Mouse (Mus musculus): ENCODE data around the gene Rnf113a2. TPM values are rescaled to one million over a fixed set of nuclear protein-coding genes. Genes with fewer than 3 reads are reported as not detected.
A peak's percentile ranks its signal among the peaks of the same experiment; 100 is the strongest.

Gene Rnf113a2
- 26.2 and 26.7 TPM in 2 replicates for polyA plus RNA-seq (2015; fragmentation: Nextera tagmentation; extraction: Ambion mirVana)

DNA sequence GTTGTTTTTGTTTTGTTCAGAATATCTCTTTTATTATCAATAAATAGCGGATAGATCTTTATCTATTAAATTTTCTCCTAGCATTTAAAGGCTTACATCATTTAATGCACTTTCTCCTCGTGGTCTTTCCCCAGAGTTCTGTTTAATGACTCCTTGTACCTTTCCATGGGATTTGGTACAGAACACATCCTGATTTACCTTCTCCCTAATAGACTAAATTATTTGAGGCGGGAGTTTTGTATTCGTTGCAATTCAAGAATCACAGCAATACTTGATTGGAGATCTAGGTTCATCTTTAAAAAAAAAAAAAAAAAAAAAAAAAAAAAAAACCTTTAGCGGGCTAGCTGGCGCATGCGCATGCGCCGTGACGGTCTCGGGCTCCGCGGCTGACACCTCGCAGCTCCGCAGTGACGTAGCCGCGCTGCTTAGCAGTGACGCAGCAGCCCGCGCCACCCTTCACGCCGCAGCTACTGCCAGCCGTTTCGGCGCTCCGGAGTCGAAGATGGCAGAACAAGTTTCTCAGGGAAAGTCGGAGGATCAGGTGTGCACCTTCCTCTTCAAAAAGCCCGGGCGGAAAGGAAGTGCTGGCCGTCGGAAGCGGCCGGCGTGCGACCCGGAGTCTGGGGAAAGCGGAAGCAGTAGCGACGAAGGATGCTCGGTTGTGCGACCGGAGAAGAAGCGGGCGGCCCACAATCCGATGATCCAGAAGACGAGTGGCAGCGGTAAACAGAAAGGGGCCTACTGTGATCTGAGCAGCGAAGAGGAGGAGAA lies at the start of gene Rnf113a2:
TSS of gene Rnf113a2 (plus strand) at position 363 of the 771 bp plus-strand sequence.
- H3K4me1 ChIP-seq = no peaks in the 10 kb centered on the region
- no peaks in the 10 kb centered on the region for H3K27me3 ChIP-seq (replicated peaks)
- ATAC-seq (ENCODE audit: insufficient read depth, low FRiP score, low read depth) = peak; percentile 91
- H3K9ac ChIP-seq = peak within 1 kb of the TSS; percentile 41
- no peaks in the 10 kb centered on the region for H3K9me3 ChIP-seq
- no peaks in the 10 kb centered on the region for H3K36me3 ChIP-seq
- peak within 1 kb of the TSS; percentile 60 for H3K4me3 ChIP-seq (replicated peaks)
- WGBS = 3% methylated on average over 50 of the region's 50 CpGs
- H3K4me2 ChIP-seq = peak within 1 kb of the TSS; percentile 81
- H3K27ac ChIP-seq = peak within 1 kb of the TSS; percentile 67; the same call in 1 of the 2 replicates

GRCm38 (mm10) chr12:84371647-84372046 lies 45.3 kb upstream of the Rnf113a2 start:
- no peak overlapping the region for H3K9ac ChIP-seq
- WGBS = 91% methylated on average over 5 of the region's 5 CpGs
- H3K27me3 ChIP-seq (replicated peaks) = no peaks in the 10 kb centered on the region
- no peak overlapping the region for H3K4me2 ChIP-seq
- peaks cover 54% of the 10 kb centered on the region for H3K36me3 ChIP-seq
- H3K4me3 ChIP-seq (replicated peaks) = no peak overlapping the region
- no peak for ATAC-seq (ENCODE audit: insufficient read depth, low FRiP score, low read depth)
- no peaks in the 10 kb centered on the region for H3K4me1 ChIP-seq
- no peaks in the 10 kb centered on the region for H3K9me3 ChIP-seq
- H3K27ac ChIP-seq = no peak overlapping the region

DNA sequence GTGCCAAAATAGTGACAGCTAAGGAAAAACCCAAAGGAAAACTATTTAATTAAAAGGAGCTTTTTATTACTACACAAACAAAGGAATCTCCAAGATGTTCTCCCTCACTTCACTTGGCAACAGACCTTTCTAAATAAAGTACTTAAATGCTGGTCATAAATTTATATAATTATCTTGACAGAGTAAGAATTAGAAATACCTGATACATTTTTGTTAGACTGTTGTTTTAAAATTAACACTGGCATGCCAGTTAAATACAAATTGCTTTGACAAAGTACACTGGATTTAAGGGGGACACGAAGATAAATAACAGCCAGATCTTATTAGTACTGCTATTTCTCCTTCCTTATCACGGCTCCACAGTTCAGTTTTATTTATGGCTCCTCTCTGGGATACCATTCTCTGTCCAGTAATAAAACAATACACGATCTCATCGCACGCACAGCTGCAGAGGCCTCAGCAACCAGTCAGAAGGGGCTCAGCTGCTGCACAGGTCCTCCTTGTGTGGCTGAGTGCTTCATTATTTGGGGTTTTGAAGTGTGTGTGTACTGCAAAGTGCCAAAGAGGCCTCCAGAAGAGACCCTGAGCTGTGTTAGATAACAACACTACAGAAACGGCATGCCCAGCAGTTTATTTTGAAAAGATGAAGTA lies 43.0 kb upstream of the Rnf113a2 start:
- no peak for ATAC-seq (ENCODE audit: insufficient read depth, low FRiP score, low read depth)
- WGBS = 74% methylated on average over 6 of the region's 6 CpGs
- Histone ChIP-seq H3K4me3 (replicated peaks) (no peak overlapping the region), H3K9me3 (no peaks in the 10 kb centered on the region), H3K4me1 (no peaks in the 10 kb centered on the region), H3K36me3 (peaks cover 37% of the 10 kb centered on the region), H3K4me2 (no peak overlapping the region), H3K9ac (no peak overlapping the region), H3K27me3 (replicated peaks) (no peaks in the 10 kb centered on the region), H3K27ac (no peak overlapping the region)

- H3K9me3 ChIP-seq = no peaks in the 10 kb centered on the region
- no peak for ATAC-seq (ENCODE audit: insufficient read depth, low FRiP score, low read depth)
- no peaks in the 10 kb centered on the region for H3K4me1 ChIP-seq
- no peak overlapping the region for H3K9ac ChIP-seq
- H3K4me3 ChIP-seq (replicated peaks) = no peak overlapping the region
- 87% methylated on average over 4 of the region's 4 CpGs for WGBS
- H3K27ac ChIP-seq = no peak overlapping the region
- H3K27me3 ChIP-seq (replicated peaks) = no peaks in the 10 kb centered on the region
- H3K4me2 ChIP-seq = no peak overlapping the region
- 0 out of 2 replicates have a peak, but pooled peaks cover 3% of the 10 kb centered on the region for H3K36me3 ChIP-seq
Measured at GRCm38 (mm10) chr12:84382369-84382768, 34.6 kb upstream of the Rnf113a2 start.

- ATAC-seq (ENCODE audit: insufficient read depth, low FRiP score, low read depth) = 0 out of 2 replicates have a peak, but pooled peaks have one; percentile 31
- Histone ChIP-seq H3K9me3 (no peaks in the 10 kb centered on the region), H3K27me3 (replicated peaks) (no peaks in the 10 kb centered on the region), H3K27ac (peak overlapping the region; percentile 46), H3K4me2 (no peak overlapping the region), H3K4me3 (replicated peaks) (no peak overlapping the region), H3K36me3 (0 out of 2 replicates have a peak, but pooled peaks cover 3% of the 10 kb centered on the region), H3K9ac (no peak overlapping the region), H3K4me1 (no peaks in the 10 kb centered on the region)
- WGBS = 68% methylated on average over 5 of the region's 5 CpGs
Measured at GRCm38 (mm10) chr12:84384644-84385081, 32.3 kb upstream of the Rnf113a2 start.

DNA sequence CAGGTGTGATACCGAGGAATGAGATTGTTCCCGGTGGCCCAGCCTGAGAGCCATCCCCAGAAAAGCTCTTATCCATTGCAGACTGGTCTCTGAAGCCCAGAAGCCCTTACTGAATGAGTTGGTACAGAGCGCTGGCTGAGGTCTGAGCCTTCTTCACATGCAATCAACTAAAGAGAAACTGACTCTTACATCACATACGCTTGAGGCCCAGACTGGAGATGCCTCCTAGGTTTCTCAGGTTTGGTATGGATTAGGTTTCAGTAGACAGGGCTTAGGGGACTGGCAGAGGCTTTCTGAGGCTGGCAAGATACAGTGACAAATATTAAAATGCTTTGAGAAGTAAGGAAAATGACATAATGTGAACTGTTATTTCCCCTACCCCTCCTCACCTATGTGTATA lies 31.6 kb upstream of the Rnf113a2 start:
- no peaks in the 10 kb centered on the region for H3K27me3 ChIP-seq (replicated peaks)
- no peaks in the 10 kb centered on the region for H3K9me3 ChIP-seq
- no peak overlapping the region for H3K4me2 ChIP-seq
- H3K27ac ChIP-seq = peak overlapping the region; percentile 16; the same call in 1 of the 2 replicates
- 0 out of 2 replicates have a peak, but pooled peaks cover 3% of the 10 kb centered on the region for H3K36me3 ChIP-seq
- H3K9ac ChIP-seq = no peak overlapping the region
- 89% methylated on average over 4 of the region's 4 CpGs for WGBS
- no peaks in the 10 kb centered on the region for H3K4me1 ChIP-seq
- ATAC-seq (ENCODE audit: insufficient read depth, low FRiP score, low read depth) = no peak
- no peak overlapping the region for H3K4me3 ChIP-seq (replicated peaks)

DNA sequence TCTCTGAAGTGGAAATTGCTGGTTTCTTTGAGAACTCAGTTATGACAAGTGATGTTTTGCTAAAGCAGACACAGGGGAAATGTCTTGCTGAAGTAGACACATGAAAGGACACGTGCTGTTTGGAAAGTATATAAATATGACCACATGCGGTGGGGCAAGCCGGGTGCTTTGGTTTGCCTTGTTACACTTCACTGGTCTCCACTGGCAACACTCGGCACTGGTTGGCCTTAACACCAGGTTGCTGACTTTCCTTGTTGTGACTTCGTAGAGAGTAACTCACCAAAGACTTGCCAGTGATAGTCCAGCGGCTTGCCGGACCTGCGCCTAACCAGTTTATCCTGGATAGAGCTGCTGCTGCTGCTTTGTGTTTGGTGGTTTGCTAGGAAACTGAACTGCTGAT lies 28.9 kb upstream of the Rnf113a2 start:
- no peak for ATAC-seq (ENCODE audit: insufficient read depth, low FRiP score, low read depth)
- Histone ChIP-seq H3K9me3 (no peaks in the 10 kb centered on the region), H3K4me1 (no peaks in the 10 kb centered on the region), H3K27ac (no peak overlapping the region), H3K36me3 (0 out of 2 replicates have a peak, but pooled peaks cover 2% of the 10 kb centered on the region), H3K9ac (no peak overlapping the region), H3K4me2 (no peak overlapping the region), H3K27me3 (replicated peaks) (no peaks in the 10 kb centered on the region), H3K4me3 (replicated peaks) (no peak overlapping the region)
- 89% methylated on average over 8 of the region's 8 CpGs for WGBS

GRCm38 (mm10) chr12:84388774-84389400 lies 28.1 kb upstream of the Rnf113a2 start:
- Histone ChIP-seq H3K27ac (no peak overlapping the region), H3K4me2 (no peak overlapping the region), H3K27me3 (replicated peaks) (no peaks in the 10 kb centered on the region), H3K4me1 (no peaks in the 10 kb centered on the region), H3K9me3 (no peaks in the 10 kb centered on the region), H3K9ac (no peak overlapping the region), H3K36me3 (no peaks in the 10 kb centered on the region), H3K4me3 (replicated peaks) (no peak overlapping the region)
- no peak for ATAC-seq (ENCODE audit: insufficient read depth, low FRiP score, low read depth)
- 66% methylated on average over 14 of the region's 14 CpGs for WGBS

DNA sequence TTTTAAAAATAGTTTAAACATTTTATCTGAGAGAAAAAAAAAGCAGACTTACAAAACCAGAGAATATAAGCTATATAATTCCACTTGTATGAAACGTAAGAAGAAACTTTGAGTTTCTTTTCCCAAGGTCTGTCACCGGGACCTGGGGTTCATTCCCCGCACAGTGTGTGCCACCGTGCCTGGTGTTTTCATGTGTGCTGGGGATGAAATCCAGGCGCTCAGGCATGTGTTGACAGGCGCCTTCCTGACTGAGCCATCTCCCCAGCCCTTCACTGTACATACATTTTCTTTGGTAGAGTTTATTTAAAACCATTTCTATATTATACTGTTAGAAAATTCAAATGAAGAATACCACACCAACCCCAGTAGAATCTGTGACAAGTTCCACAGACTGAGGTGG lies 26.7 kb upstream of the Rnf113a2 start:
- Histone ChIP-seq H3K4me1 (no peaks in the 10 kb centered on the region), H3K27me3 (replicated peaks) (no peaks in the 10 kb centered on the region), H3K36me3 (no peaks in the 10 kb centered on the region), H3K4me3 (replicated peaks) (no peak overlapping the region), H3K9me3 (no peaks in the 10 kb centered on the region), H3K9ac (no peak overlapping the region), H3K4me2 (no peak overlapping the region), H3K27ac (no peak overlapping the region)
- ATAC-seq (ENCODE audit: insufficient read depth, low FRiP score, low read depth) = no peak
- WGBS = 87% methylated on average over 6 of the region's 6 CpGs

- H3K4me2 ChIP-seq = no peak overlapping the region
- no peak overlapping the region for H3K27ac ChIP-seq
- WGBS = 95% methylated on average over 4 of the region's 4 CpGs
- H3K27me3 ChIP-seq (replicated peaks) = no peaks in the 10 kb centered on the region
- H3K4me3 ChIP-seq (replicated peaks) = no peak overlapping the region
- H3K36me3 ChIP-seq = no peaks in the 10 kb centered on the region
- no peaks in the 10 kb centered on the region for H3K4me1 ChIP-seq
- no peak for ATAC-seq (ENCODE audit: insufficient read depth, low FRiP score, low read depth)
- no peak overlapping the region for H3K9ac ChIP-seq
- H3K9me3 ChIP-seq = no peaks in the 10 kb centered on the region
Measured at GRCm38 (mm10) chr12:84392681-84393080, 24.3 kb upstream of the Rnf113a2 start.

- no peaks in the 10 kb centered on the region for H3K36me3 ChIP-seq
- WGBS = 84% methylated on average over 5 of the region's 5 CpGs
Measured at GRCm38 (mm10) chr12:84393847-84394246, 23.1 kb upstream of the Rnf113a2 start.

More at GRCm38 (mm10) chr12:84393847-84394246, 23.1 kb upstream of the Rnf113a2 start:
- H3K4me2 ChIP-seq = no peak overlapping the region
- no peak overlapping the region for H3K27ac ChIP-seq
- H3K9me3 ChIP-seq = no peaks in the 10 kb centered on the region
- no peak for ATAC-seq (ENCODE audit: insufficient read depth, low FRiP score, low read depth)
- H3K4me3 ChIP-seq (replicated peaks) = no peak overlapping the region
- no peak overlapping the region for H3K9ac ChIP-seq
- no peaks in the 10 kb centered on the region for H3K4me1 ChIP-seq
- H3K27me3 ChIP-seq (replicated peaks) = no peaks in the 10 kb centered on the region

Measured in stomach, embryonic 15.5 days (tissue).